Mouse (Mus musculus) cerebral cortex, adult 2 months (tissue): ENCODE data around the gene Depdc5.

ENCODE experiments used
- WGBS: fragments of 180-500 bp; shearing (Covaris S2); methylation state at CpG from one replicate; pipeline ENCODE4 v1.1.7; 2018; 5-methylcytosine and 5-hydroxymethylcytosine counted together

Depdc5 gene

GRCm38 (mm10) chr5:33032036-33032773 lies 168.7 kb downstream of the Depdc5 start:
- WGBS, result 72% methylated on average over 10 of the region's 10 CpGs

GRCm38 (mm10) chr5:33033121-33033520 lies 169.6 kb downstream of the Depdc5 start:
- WGBS, result under 1% methylated on average over 4 of the region's 4 CpGs

GRCm38 (mm10) chr5:33033633-33034032 lies 170.1 kb downstream of the Depdc5 start:
- WGBS, result 46% methylated on average over 8 of the region's 8 CpGs

- WGBS, result 28% methylated on average over 7 of the region's 7 CpGs
Observed at GRCm38 (mm10) chr5:33034100-33034499, 170.6 kb downstream of the Depdc5 start.

DNA sequence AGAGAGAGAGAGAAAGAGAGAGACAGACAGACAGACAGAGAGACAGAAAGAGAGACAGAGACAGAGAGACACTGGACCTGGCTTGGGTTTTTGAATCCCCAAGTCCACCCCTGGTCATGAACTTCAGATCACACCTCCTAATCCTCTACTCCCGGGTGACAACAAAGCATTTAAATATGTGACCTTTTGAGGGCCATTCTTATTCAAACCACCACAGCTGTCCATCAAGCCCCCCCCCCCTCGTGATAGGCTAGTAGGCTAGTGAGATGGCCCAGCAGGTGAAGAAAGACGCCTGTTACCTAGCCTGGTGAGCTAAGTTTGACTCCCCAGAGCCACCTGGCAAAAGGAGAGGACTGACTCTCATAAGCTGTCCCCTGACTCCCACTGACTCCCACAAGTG lies 171.4 kb downstream of the Depdc5 start:
- 61% methylated on average over 3 of the region's 3 CpGs for WGBS

GRCm38 (mm10) chr5:33038656-33039509 lies 175.4 kb downstream of the Depdc5 start:
- 45% methylated on average over 13 of the region's 13 CpGs for WGBS

GRCm38 (mm10) chr5:33039510-33039911 lies 176.0 kb downstream of the Depdc5 start:
- WGBS, result 4% methylated on average over 13 of the region's 13 CpGs

DNA sequence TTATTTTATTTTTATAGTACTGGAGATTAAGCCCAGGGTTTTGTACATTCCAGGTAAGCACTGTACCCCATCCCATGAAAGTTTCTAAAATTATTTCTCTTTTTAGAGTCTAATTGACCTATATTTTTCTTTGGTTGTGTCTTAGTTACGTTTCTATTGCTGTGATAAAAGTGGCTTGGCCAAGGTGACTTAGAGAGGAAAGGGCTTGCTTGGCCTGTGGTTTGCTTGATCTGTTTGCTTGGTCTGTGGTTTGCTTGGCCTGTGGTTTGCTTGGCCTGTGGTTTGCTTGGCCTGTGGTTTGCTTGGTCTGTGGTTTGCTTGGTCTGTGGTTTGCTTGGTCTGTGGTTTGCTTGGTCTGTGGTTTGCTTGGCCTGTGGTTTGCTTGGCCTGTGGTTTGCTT lies 177.2 kb downstream of the Depdc5 start:
- 89% methylated on average over 1 of the region's 1 CpGs for WGBS

DNA sequence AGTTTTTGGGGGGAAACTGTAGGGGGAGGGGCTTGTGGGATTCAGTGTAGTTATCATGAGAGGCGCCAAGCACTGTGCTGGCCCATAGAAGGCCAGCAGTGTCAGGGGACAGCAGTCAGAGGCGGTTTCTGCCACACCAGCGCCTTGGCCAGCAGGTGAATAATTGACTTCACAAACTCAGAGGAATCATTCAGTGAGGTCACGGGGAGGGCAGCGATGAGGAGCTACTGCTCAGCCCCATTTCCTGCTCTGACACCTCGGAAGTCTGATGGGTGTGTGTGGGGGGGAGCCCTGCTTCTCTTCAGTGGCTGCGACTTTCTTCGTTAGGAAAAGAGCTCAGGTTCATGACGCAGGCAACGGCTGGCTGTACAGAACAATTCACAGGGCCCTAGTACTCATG lies 179.9 kb downstream of the Depdc5 start:
- 80% methylated on average over 10 of the region's 10 CpGs for WGBS
